Comparison of ENCODE assay signal across 12 mouse cellular contexts in genomic region chr10:128153978-128154377, GRCm38 (mm10).
"Had no signal": no experiment of that assay in that cellular context is flagged by ENCODE, and none has a peak within 500 bp of the region (broad histone marks: within the 10 kb centered on the region; RNA-seq: fewer than 3 reads in every experiment).

No protein-coding gene starts in this region.

- H3K27me3 ChIP-seq: limb, embryonic 13.5 days; midbrain, embryonic 13.5 days; stomach, embryonic 15.5 days had no signal

- H3K4me3 ChIP-seq: limb, embryonic 13.5 days; midbrain, embryonic 13.5 days; stomach, embryonic 15.5 days had no signal

- H3K4me2 ChIP-seq: limb, embryonic 13.5 days; midbrain, embryonic 13.5 days; stomach, embryonic 15.5 days had no signal

- H3K9me3 ChIP-seq: limb, embryonic 13.5 days; midbrain, embryonic 13.5 days; stomach, embryonic 15.5 days had no signal

- H3K27ac ChIP-seq: kidney, postnatal 0 days; liver, embryonic 14.5 days; midbrain, embryonic 13.5 days; stomach, embryonic 15.5 days had no signal

- ATAC-seq: midbrain, embryonic 13.5 days had no signal

- DNase-seq: kidney, adult 2 months; kidney, postnatal 36 days; left cerebral cortex, postnatal 4 days; lung, adult 2 months; lung, postnatal 14 days; right cerebral cortex, postnatal 14 days; thymus, postnatal 4 days had no signal

- H3K9ac ChIP-seq: limb, embryonic 13.5 days; liver, embryonic 14.5 days; midbrain, embryonic 13.5 days; stomach, embryonic 15.5 days had no signal
